Mouse (Mus musculus) embryonic facial prominence, embryonic 10.5 days (tissue): ENCODE results near the gene Mdh2. TPM values are rescaled to one million over a fixed set of nuclear protein-coding genes. Genes with fewer than 3 reads are reported as not detected.

Experiments used
- DNase-seq: peaks from one replicate; pipeline ENCODE4 v3.0.0-alpha.2; 2017; ENCODE audit warnings: low spot score
- H3K27ac ChIP-seq: fragments of 300-500 bp; sonication (generic); replicated peaks from 2 replicates; pipeline ENCODE4 v1.5.1; 2016; ENCODE audit warnings: mild to moderate bottlenecking
- H3K27me3 ChIP-seq: fragments of 300-500 bp; sonication (generic); replicated peaks from 2 replicates; pipeline ENCODE4 v1.6.1; 2016; ENCODE audit warnings: low read depth, mild to moderate bottlenecking; ENCODE audit not compliant: poor library complexity, severe bottlenecking
- H3K36me3 ChIP-seq: fragments of 300-500 bp; sonication (generic); replicated peaks from 2 replicates; pipeline ENCODE4 v1.6.1; 2016; ENCODE audit warnings: mild to moderate bottlenecking, moderate library complexity
- H3K4me1 ChIP-seq: fragments of 300-500 bp; sonication (generic); 2 replicates; pipeline ENCODE4 v1.6.1; 2016
- H3K4me3 ChIP-seq: fragments of 300-500 bp; sonication (generic); 2 replicates; pipeline ENCODE4 v1.5.1; 2016; ENCODE audit warnings: mild to moderate bottlenecking, moderate library complexity
- H3K9me3 ChIP-seq: fragments of 300-500 bp; sonication (generic); 2 replicates; pipeline ENCODE4 v1.6.1; 2016; ENCODE audit warnings: mild to moderate bottlenecking
- WGBS: fragments of 180-500 bp; shearing (Covaris S2); methylation state at CpG from one replicate; pipeline ENCODE4 v1.1.7; 2016; 5-methylcytosine and 5-hydroxymethylcytosine counted together
- polyA plus RNA-seq: library from polyadenylated mRNA; unstranded; fragments of >200 nt; fragmentation: Nextera tagmentation; extraction: Ambion mirVana; gene quantifications from 2 replicates; pipeline ENCODE4 v1.2.1, GENCODE M21; 2016

Gene Mdh2
- polyA plus RNA-seq, 1 experiment from 2014 or later = 603 TPM

GRCm38 (mm10) chr5:135780331-135780730 is 2.1 kb downstream of the Mdh2 start:
- H3K36me3 ChIP-seq = peaks cover 55% of the 10 kb centered on the region

DNA sequence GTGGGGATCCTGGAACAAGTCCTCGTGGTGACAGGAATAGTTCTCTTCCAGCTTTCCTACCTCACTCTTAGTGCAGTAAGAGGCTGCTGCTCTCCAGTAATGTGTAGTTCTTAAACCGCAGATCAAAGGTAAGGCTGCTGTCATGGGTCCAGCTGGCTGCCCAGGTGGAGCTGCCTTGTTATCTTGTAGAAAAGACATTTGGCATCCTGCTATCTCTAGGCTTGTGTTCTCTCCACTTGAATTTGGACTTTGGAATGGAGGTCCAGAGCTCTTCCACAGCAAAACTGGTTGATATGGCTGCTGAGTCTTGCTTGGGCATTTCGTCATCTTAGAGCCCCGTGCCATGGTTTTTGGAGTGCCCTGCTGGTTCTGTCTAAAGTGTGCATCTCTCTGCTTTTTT is 4.6 kb downstream of the Mdh2 start:
- DNase-seq = no peak
- H3K9me3 ChIP-seq = no peaks in the 10 kb centered on the region
- H3K27ac ChIP-seq = no peak overlapping the region
- H3K36me3 ChIP-seq = peaks cover 81% of the 10 kb centered on the region
- H3K4me1 ChIP-seq = peaks cover 24% of the 10 kb centered on the region
- WGBS = 95% methylated on average over 4 of the region's 4 CpGs
- no peaks in the 10 kb centered on the region for H3K27me3 ChIP-seq
- no peak overlapping the region for H3K4me3 ChIP-seq

More at GRCm38 (mm10) chr5:135780331-135780730, 2.1 kb downstream of the Mdh2 start:
- H3K4me1 ChIP-seq = peaks cover 34% of the 10 kb centered on the region
- H3K27ac ChIP-seq = no peak overlapping the region
- DNase-seq = no peak
- peak overlapping the region; percentile 93 for H3K4me3 ChIP-seq
- 0 out of 2 replicates have a peak, but pooled peaks cover 5% of the 10 kb centered on the region for H3K27me3 ChIP-seq
- WGBS = 89% methylated on average over 8 of the region's 8 CpGs
- H3K9me3 ChIP-seq = no peaks in the 10 kb centered on the region

DNA sequence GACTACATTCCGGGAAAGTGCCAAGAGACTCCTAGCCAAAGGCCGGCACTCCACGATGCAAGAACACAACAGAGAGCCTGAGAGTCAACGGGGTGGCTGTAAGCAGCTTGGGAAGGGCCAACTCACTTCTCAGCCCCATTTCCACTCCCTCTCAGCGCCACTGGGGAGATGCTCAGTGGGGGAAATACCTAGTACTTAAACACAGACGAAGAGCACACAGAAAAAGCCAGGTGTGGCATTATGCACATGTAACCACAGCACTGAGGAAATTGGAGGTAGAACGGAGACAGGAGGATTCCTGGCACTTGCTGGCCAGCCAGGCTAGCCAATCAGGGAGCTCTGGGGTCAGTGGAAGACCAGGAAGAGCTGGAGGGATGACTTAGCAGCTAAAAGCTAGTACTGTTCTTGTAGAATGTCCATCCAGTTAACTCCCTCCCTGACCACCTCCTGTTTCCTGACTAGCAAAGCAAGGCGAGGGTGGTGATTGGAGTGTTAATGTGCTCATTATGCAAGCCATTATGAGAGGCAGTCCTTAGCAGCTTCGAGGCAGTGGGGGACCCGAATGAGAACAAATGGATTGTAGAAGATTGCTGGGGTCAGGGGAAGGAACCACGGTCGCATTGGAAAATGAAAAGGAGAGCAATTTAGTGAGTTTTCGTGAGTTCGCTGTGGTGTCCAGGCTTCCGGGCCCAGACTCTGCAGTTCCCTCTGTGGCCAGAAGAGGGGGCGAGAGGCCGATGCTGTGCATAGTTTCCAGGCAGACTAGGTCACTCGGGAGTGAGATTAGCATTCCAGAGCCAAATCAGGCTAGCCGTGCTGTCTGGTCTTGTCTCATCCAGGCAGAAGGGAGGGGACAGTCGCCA is 15.9 kb downstream of the Mdh2 start:
- Histone ChIP-seq H3K36me3 (peaks cover 30% of the 10 kb centered on the region), H3K9me3 (no peaks in the 10 kb centered on the region), H3K4me3 (peak overlapping the region; percentile 48), H3K27me3 (0 out of 2 replicates have a peak, but pooled peaks cover 4% of the 10 kb centered on the region), H3K4me1 (peaks cover 14% of the 10 kb centered on the region), H3K27ac (peak overlapping the region; percentile 70)
- DNase-seq = peak; percentile 89
- 9% methylated on average over 20 of the region's 20 CpGs for WGBS

GRCm38 (mm10) chr5:135794859-135795181 is 16.5 kb downstream of the Mdh2 start:
- H3K4me3 ChIP-seq = peak overlapping the region; percentile 48
- H3K4me1 ChIP-seq = peaks cover 14% of the 10 kb centered on the region
- no peak for DNase-seq
- peak overlapping the region; percentile 70 for H3K27ac ChIP-seq
- peaks cover 25% of the 10 kb centered on the region for H3K36me3 ChIP-seq
- WGBS = 6% methylated on average over 5 of the region's 5 CpGs
- no peaks in the 10 kb centered on the region for H3K9me3 ChIP-seq
- H3K27me3 ChIP-seq = 0 out of 2 replicates have a peak, but pooled peaks cover 4% of the 10 kb centered on the region

DNA sequence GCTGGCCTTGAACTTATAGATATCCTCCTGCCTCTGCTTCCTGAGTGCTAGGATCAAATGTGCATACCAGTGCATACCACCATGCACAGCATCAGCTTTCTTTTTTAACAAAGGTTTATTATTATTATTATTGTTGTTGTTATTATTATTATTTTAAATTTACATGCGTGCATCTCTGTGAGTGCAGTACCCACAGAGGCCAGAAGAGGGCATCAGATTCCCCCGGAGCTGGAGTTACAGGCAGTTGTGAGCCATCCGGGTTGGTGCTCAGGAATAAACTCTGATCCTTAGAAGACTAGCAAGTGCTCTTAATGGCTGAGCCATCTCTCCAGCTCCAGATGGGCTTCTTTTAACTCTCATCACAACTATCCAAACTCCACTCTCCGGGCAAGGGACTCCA is 21.5 kb downstream of the Mdh2 start:
- no peak overlapping the region for H3K27ac ChIP-seq
- H3K4me3 ChIP-seq = no peak overlapping the region
- H3K9me3 ChIP-seq = no peaks in the 10 kb centered on the region
- H3K4me1 ChIP-seq = peaks cover 25% of the 10 kb centered on the region
- WGBS = 44% methylated on average over 4 of the region's 4 CpGs
- peaks cover 12% of the 10 kb centered on the region; the same call in 1 of the 2 replicates for H3K27me3 ChIP-seq
- H3K36me3 ChIP-seq = no peaks in the 10 kb centered on the region
- DNase-seq = peak; percentile 33

- Histone ChIP-seq H3K27ac (no peak overlapping the region), H3K36me3 (no peaks in the 10 kb centered on the region), H3K9me3 (no peaks in the 10 kb centered on the region), H3K4me3 (no peak overlapping the region), H3K4me1 (peaks cover 21% of the 10 kb centered on the region), H3K27me3 (peaks cover 15% of the 10 kb centered on the region; the same call in 1 of the 2 replicates)
- 4% methylated on average over 6 of the region's 6 CpGs for WGBS
- DNase-seq = peak; percentile 72
Observed at GRCm38 (mm10) chr5:135800927-135801326, 22.6 kb downstream of the Mdh2 start.

DNA sequence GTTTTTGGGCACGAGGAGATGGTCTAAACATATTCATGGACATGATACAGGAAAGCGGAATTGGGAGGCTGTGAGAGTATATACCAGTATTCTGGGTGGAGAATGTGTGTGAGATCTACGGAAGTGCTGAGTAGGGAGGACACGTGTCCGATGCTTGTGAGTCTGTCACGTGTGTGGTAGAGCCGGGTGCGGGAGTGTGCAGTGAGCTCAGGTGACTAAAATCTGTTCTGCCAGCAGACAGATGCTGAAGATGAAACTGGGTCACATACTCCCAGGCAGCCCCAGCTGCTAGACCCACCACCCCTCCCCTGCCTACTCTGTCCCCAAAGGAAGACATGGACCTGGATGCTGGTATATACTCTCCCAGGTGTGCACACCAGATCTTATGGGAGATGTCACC is 24.4 kb downstream of the Mdh2 start:
- 90% methylated on average over 8 of the region's 8 CpGs for WGBS
- Histone ChIP-seq H3K36me3 (no peaks in the 10 kb centered on the region), H3K27ac (no peak overlapping the region), H3K9me3 (no peaks in the 10 kb centered on the region), H3K4me1 (peaks cover 28% of the 10 kb centered on the region), H3K4me3 (no peak overlapping the region), H3K27me3 (peaks cover 15% of the 10 kb centered on the region; the same call in 1 of the 2 replicates)
- DNase-seq = no peak

DNA sequence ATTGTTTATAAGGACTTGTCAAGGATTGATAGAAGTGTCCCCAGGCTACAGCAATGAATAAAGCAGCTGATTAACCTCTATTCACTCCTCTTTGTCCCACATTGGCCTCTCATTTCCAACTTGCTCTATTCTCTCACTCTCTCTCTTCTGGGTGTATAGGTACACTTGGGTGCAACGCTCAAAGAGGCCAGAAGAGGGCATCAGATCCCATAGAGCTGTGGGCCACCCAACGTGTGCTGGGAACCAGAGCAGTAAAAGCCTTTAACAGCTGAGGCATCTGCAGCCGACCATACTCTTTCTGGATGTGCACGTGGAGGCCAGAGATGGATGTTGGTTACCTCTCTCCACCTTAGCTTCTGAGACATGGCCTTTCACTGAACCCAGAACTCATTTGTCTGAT is 24.9 kb downstream of the Mdh2 start:
- Histone ChIP-seq H3K27me3 (peaks cover 15% of the 10 kb centered on the region; the same call in 1 of the 2 replicates), H3K9me3 (no peaks in the 10 kb centered on the region), H3K4me3 (no peak overlapping the region), H3K4me1 (peaks cover 28% of the 10 kb centered on the region), H3K36me3 (no peaks in the 10 kb centered on the region), H3K27ac (no peak overlapping the region)
- DNase-seq = no peak
- 62% methylated on average over 4 of the region's 4 CpGs for WGBS

DNA sequence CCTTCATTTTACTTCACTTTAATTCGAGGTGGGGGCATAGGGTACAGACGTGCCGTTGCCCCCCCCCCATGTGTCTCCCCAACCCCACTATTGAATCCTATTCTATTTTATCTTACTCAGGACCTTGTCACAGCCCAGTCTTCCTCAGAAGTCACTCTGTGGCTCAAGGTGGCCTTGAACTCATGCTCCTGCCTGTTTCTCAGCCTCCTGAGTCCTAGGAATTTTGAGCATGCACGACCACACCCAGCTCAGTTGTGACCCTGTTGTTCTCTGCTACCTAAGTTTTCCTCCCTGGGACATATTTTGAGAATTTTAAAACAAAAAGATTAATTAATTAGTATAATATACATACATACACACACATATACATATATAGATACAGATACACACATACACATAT is 25.4 kb downstream of the Mdh2 start:
- Histone ChIP-seq H3K27me3 (peaks cover 12% of the 10 kb centered on the region; the same call in 1 of the 2 replicates), H3K4me1 (peaks cover 28% of the 10 kb centered on the region), H3K27ac (no peak overlapping the region), H3K36me3 (no peaks in the 10 kb centered on the region), H3K4me3 (no peak overlapping the region), H3K9me3 (no peaks in the 10 kb centered on the region)
- DNase-seq = no peak
- 77% methylated on average over 4 of the region's 4 CpGs for WGBS

DNA sequence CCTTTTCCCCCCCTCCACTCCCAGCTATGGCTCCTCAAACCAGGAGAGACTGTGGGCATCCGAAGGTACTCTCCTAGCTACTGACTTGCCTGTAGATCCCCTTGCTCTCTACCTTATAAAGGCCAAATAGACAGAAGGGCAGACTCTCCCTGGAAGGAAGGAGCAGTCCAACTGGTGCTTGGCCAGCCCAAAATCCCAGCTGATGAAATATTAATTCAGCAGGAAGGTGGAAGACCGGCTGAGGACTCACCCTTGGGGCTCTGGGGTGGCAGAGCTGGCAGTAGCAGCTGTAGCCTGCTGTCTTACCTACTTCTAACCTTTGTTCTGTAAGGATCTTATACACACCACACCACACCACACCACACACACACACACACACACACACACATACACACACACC is 26.5 kb downstream of the Mdh2 start:
- DNase-seq = no peak
- H3K4me1 ChIP-seq = peaks cover 28% of the 10 kb centered on the region
- no peak overlapping the region for H3K27ac ChIP-seq
- peaks cover 11% of the 10 kb centered on the region; the same call in 1 of the 2 replicates for H3K27me3 ChIP-seq
- H3K36me3 ChIP-seq = no peaks in the 10 kb centered on the region
- no peaks in the 10 kb centered on the region for H3K9me3 ChIP-seq
- H3K4me3 ChIP-seq = no peak overlapping the region
- 72% methylated on average over 2 of the region's 2 CpGs for WGBS

DNA sequence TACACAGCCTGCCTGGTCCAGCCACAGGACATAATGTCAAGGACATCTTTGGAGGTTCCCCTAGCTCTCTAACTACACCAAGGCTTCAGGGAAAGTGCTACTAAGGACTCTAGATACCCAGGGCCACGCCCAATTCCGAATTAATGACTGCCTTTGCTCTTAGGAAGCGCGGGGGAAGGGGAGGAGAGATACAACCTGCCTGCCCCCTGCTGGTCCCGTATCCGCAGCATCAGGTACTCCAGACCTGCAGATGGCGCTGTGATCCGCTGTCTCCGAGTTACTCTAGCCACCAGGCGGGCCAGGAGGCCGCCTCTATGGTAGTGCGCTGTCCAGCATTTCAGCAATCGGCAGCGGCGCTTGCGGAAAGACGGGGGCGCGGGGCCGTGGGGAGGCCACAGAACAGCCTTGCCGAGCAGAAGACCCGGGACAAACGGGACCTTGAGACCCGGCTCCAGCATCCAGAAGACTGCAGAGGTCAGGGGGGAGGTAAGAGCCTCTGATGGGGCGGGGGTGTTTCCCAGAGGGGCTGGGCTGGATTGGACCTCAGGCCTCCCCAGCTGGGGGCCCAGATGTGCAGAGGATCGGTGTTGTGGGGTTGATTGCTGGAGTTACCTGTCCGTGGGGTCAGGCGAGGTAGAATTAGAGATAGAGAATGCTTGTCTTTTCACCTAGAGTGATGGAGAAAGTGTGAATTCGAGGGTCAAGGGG is 28.4 kb downstream of the Mdh2 start, which contains the start of gene Srrm3:
Gene Srrm3 (plus strand): TSS at position 336 of the 708 bp plus-strand sequence.
- WGBS = 4% methylated on average over 29 of the region's 29 CpGs
- H3K27ac ChIP-seq = no peak within 1 kb of the TSS

GRCm38 (mm10) chr5:135807263-135807637 is 29.0 kb downstream of the Mdh2 start:
- WGBS = 56% methylated on average over 3 of the region's 3 CpGs

More for the DNA sequence above, 28.4 kb downstream of the Mdh2 start, which contains the start of gene Srrm3:
- Histone ChIP-seq H3K27me3 (peaks cover 7% of the 10 kb centered on the region; the same call in 1 of the 2 replicates), H3K36me3 (no peaks in the 10 kb centered on the region), H3K9me3 (no peaks in the 10 kb centered on the region), H3K4me3 (peak within 1 kb of the TSS; percentile 46), H3K4me1 (peaks cover 11% of the 10 kb centered on the region)
- peak; percentile 92 for DNase-seq

More at GRCm38 (mm10) chr5:135807263-135807637, 29.0 kb downstream of the Mdh2 start:
- H3K4me1 ChIP-seq = peaks cover 7% of the 10 kb centered on the region; the same call in 1 of the 2 replicates
- no peaks in the 10 kb centered on the region for H3K36me3 ChIP-seq
- H3K27ac ChIP-seq = no peak overlapping the region
- no peaks in the 10 kb centered on the region for H3K9me3 ChIP-seq
- peak overlapping the region; percentile 46 for H3K4me3 ChIP-seq
- no peak for DNase-seq
- H3K27me3 ChIP-seq = 0 out of 2 replicates have a peak, but pooled peaks cover 5% of the 10 kb centered on the region
